Mouse (Mus musculus) forebrain, embryonic 11.5 days (tissue): ENCODE measurements around the gene Oaz1. TPM values are rescaled to one million over a fixed set of nuclear protein-coding genes. Genes with fewer than 3 reads are reported as not detected.

Experiments used
- ATAC-seq: fragments of 200-750 bp; cut with Nextera tagmentation; replicated peaks from 2 replicates; pipeline ENCODE4 v1.8.0; 2017; ENCODE audit warnings: moderate TSS enrichment; ENCODE audit not compliant: low FRiP score
- DNase-seq: peaks from one replicate; pipeline ENCODE4 v3.0.0-alpha.2; 2017; ENCODE audit warnings: low spot score
- H3K27ac ChIP-seq: fragments of 300-500 bp; sonication (generic); 2 replicates; pipeline ENCODE4 v1.5.1; 2014; ENCODE audit warnings: low read depth, low read length
- H3K27me3 ChIP-seq: fragments of 300-500 bp; sonication (generic); 2 replicates; pipeline ENCODE4 v1.6.1; 2014; ENCODE audit warnings: mild to moderate bottlenecking, low read length, mixed read lengths; ENCODE audit not compliant: control insufficient read depth, insufficient read depth
- H3K36me3 ChIP-seq: fragments of 300-500 bp; sonication (generic); 2 replicates; pipeline ENCODE4 v1.6.1; 2014; ENCODE audit warnings: mild to moderate bottlenecking, low read length, moderate library complexity, mixed read lengths; ENCODE audit not compliant: control insufficient read depth, insufficient read depth
- H3K4me1 ChIP-seq: fragments of 300-500 bp; sonication (generic); replicated peaks from 2 replicates; pipeline ENCODE4 v1.6.1; 2014; ENCODE audit warnings: low read length, mixed read lengths; ENCODE audit not compliant: control insufficient read depth, insufficient read depth
- H3K4me2 ChIP-seq: fragments of 300-500 bp; sonication (generic); 2 replicates; pipeline ENCODE4 v1.6.1; 2014; ENCODE audit warnings: low read depth, mild to moderate bottlenecking, low read length, moderate library complexity, mixed read lengths; ENCODE audit not compliant: severe bottlenecking
- H3K4me3 ChIP-seq: fragments of 300-500 bp; sonication (generic); 2 replicates; pipeline ENCODE4 v1.5.1; 2014; ENCODE audit warnings: low read depth, low read length
- H3K9ac ChIP-seq: fragments of 300-500 bp; sonication (generic); 2 replicates; pipeline ENCODE4 v1.6.1; 2014; ENCODE audit warnings: low read length
- H3K9me3 ChIP-seq: fragments of 300-500 bp; sonication (generic); 2 replicates; pipeline ENCODE4 v1.6.1; 2016; ENCODE audit warnings: low read length, mixed read lengths; ENCODE audit not compliant: control insufficient read depth
- WGBS: fragments of 180-500 bp; shearing (Covaris S2); extraction: QIAGEN DNeasy Blood & Tissue Kit; methylation state at CpG from one replicate; pipeline ENCODE4 v1.1.7; 2014; 5-methylcytosine and 5-hydroxymethylcytosine counted together
- polyA plus RNA-seq: library from polyadenylated mRNA; unstranded; fragments of >200 nt; fragmentation: Nextera tagmentation; extraction: Ambion mirVana; gene quantifications from 2 replicates; pipeline ENCODE4 v1.2.1, GENCODE M21; 2014

Gene Oaz1
- polyA plus RNA-seq: 1,775 and 1,994 TPM in 2 replicates

GRCm38 (mm10) chr10:80826151-80827062 lies at the start of gene Oaz1:
Oaz1 (plus strand) TSS chr10:80826656.
- WGBS: under 1% methylated on average over 76 of the region's 82 CpGs
- peak; percentile 96 for ATAC-seq
- no peaks in the 10 kb centered on the region for H3K27me3 ChIP-seq

DNA sequence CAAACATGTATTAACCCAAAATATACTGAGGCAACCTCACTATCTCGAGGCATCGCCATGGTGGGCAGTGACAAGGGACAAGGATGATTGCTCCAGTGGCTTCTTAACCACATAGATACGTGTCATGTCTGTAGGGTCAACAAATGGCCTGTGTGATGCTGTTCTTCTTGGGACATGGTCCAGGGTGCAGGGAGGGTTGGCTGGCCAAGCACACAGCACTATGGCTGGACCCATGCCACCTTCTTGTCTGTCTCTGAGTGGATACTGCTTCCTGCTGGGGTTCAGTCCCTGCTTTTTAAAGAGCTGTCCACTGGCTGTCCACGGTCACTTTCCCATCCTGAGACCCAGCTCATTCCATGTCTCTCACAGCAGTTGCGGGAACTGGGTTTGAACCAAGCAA lies 49.3 kb upstream of the Oaz1 start:
- peaks cover 4% of the 10 kb centered on the region; the same call in 1 of the 2 replicates for H3K36me3 ChIP-seq
- WGBS: 97% methylated on average over 5 of the region's 5 CpGs

More at GRCm38 (mm10) chr10:80826151-80827062, at the start of gene Oaz1:
- Histone ChIP-seq H3K36me3 (no peaks in the 10 kb centered on the region; the same call in 1 of the 2 replicates), H3K9me3 (no peaks in the 10 kb centered on the region), H3K4me2 (peak within 1 kb of the TSS; percentile 97), H3K27ac (peak within 1 kb of the TSS; percentile 78), H3K9ac (peak within 1 kb of the TSS; percentile 82), H3K4me1 (peaks cover 17% of the 10 kb centered on the region), H3K4me3 (peak within 1 kb of the TSS; percentile 59)
- peak; percentile 98 for DNase-seq

GRCm38 (mm10) chr10:80779565-80779964 lies 46.9 kb upstream of the Oaz1 start:
- H3K9ac ChIP-seq: no peak overlapping the region
- ATAC-seq (no peak), DNase-seq (no peak)
- no peaks in the 10 kb centered on the region for H3K9me3 ChIP-seq
- H3K27ac ChIP-seq: no peak overlapping the region
- H3K4me1 ChIP-seq: no peaks in the 10 kb centered on the region
- H3K36me3 ChIP-seq: peaks cover 9% of the 10 kb centered on the region; the same call in 1 of the 2 replicates
- H3K4me2 ChIP-seq: no peak overlapping the region
- H3K27me3 ChIP-seq: no peaks in the 10 kb centered on the region; the same call in 1 of the 2 replicates
- H3K4me3 ChIP-seq: no peak overlapping the region

More for the DNA sequence above, 49.3 kb upstream of the Oaz1 start:
- H3K4me2 ChIP-seq: no peak overlapping the region
- H3K27ac ChIP-seq: no peak overlapping the region
- no peak overlapping the region for H3K9ac ChIP-seq
- no peak for ATAC-seq
- no peak overlapping the region for H3K4me3 ChIP-seq
- no peaks in the 10 kb centered on the region for H3K4me1 ChIP-seq
- DNase-seq: no peak
- H3K27me3 ChIP-seq: no peaks in the 10 kb centered on the region; the same call in 1 of the 2 replicates
- no peaks in the 10 kb centered on the region for H3K9me3 ChIP-seq

- no peak for DNase-seq
- Histone ChIP-seq H3K9ac (no peak overlapping the region), H3K4me3 (no peak overlapping the region), H3K27ac (no peak overlapping the region), H3K36me3 (peaks cover 27% of the 10 kb centered on the region), H3K9me3 (no peaks in the 10 kb centered on the region), H3K4me1 (no peaks in the 10 kb centered on the region), H3K27me3 (no peaks in the 10 kb centered on the region), H3K4me2 (no peak overlapping the region)
- no peak for ATAC-seq
- WGBS: 100% methylated on average over 2 of the region's 2 CpGs
These were observed 42.2 kb upstream of the Oaz1 start for GRCm38 (mm10) chr10:80784302-80784701.

GRCm38 (mm10) chr10:80784871-80785270 lies 41.6 kb upstream of the Oaz1 start:
- Histone ChIP-seq H3K27me3 (no peaks in the 10 kb centered on the region), H3K36me3 (peaks cover 30% of the 10 kb centered on the region), H3K9me3 (no peaks in the 10 kb centered on the region), H3K4me1 (no peaks in the 10 kb centered on the region), H3K9ac (no peak overlapping the region), H3K27ac (no peak overlapping the region), H3K4me3 (no peak overlapping the region), H3K4me2 (no peak overlapping the region)
- DNase-seq (no peak), ATAC-seq (no peak)
- 79% methylated on average over 12 of the region's 12 CpGs for WGBS

- ATAC-seq: no peak
- Histone ChIP-seq H3K4me1 (no peaks in the 10 kb centered on the region), H3K27me3 (no peaks in the 10 kb centered on the region), H3K36me3 (peaks cover 36% of the 10 kb centered on the region), H3K9ac (no peak overlapping the region), H3K27ac (no peak overlapping the region), H3K9me3 (no peaks in the 10 kb centered on the region), H3K4me3 (no peak overlapping the region), H3K4me2 (no peak overlapping the region)
- 92% methylated on average over 11 of the region's 11 CpGs for WGBS
- no peak for DNase-seq
These were observed 40.5 kb upstream of the Oaz1 start for GRCm38 (mm10) chr10:80785963-80786362.

- Histone ChIP-seq H3K4me1 (no peaks in the 10 kb centered on the region), H3K27me3 (no peaks in the 10 kb centered on the region), H3K4me3 (no peak overlapping the region), H3K9ac (no peak overlapping the region), H3K9me3 (no peaks in the 10 kb centered on the region), H3K36me3 (peaks cover 47% of the 10 kb centered on the region), H3K27ac (no peak overlapping the region), H3K4me2 (no peak overlapping the region)
- 74% methylated on average over 2 of the region's 2 CpGs for WGBS
- ATAC-seq: no peak
- no peak for DNase-seq
These were observed 38.9 kb upstream of the Oaz1 start for GRCm38 (mm10) chr10:80787517-80787916.

DNA sequence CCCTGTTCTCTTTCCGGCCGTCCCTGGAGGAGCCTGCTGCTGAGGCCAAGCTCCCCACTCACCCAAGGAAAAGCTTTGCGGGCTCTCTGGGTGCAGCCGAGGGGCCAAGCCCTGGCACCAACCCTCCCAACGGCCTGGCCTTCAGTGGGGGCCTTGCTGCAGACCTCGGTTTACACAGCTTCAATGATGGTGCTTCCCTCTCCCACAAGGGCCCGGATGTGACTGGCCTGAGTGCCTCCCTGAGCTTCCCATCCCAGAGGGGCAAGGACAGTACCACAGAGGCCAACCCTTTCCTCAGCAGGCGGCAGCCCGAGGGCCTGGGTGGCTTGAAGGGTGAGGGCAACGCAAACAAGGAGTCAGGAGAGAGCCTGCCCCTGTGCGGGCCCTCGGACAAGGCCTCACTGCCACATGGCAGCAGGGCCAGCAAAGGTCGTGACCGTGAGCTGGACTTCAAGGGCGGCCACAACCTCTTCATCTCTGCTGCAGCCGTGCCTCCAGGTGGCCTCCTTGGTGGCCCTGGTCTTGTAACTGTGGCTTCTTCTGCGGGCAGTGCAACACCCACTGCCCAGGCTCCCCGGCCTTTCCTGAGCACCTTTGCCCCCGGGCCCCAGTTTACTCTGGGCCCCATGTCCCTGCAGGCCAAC lies 35.6 kb upstream of the Oaz1 start:
- no peak overlapping the region for H3K9ac ChIP-seq
- no peaks in the 10 kb centered on the region for H3K4me1 ChIP-seq
- H3K4me2 ChIP-seq: no peak overlapping the region
- DNase-seq: no peak
- H3K27me3 ChIP-seq: no peaks in the 10 kb centered on the region
- H3K27ac ChIP-seq: no peak overlapping the region
- no peak overlapping the region for H3K4me3 ChIP-seq
- H3K9me3 ChIP-seq: no peaks in the 10 kb centered on the region
- 93% methylated on average over 19 of the region's 19 CpGs for WGBS
- ATAC-seq: no peak
- H3K36me3 ChIP-seq: peaks cover 39% of the 10 kb centered on the region
